Mouse (Mus musculus): ENCODE measurements around the gene Gstp3. TPM values are rescaled to one million over a fixed set of nuclear protein-coding genes. Genes with fewer than 3 reads are reported as not detected.
"Not testable (repeated sequence)": the region's sequence is repeated elsewhere in the genome, so short reads cannot be mapped to it uniquely, and the experiment has no call there.

Gene Gstp3
- total RNA-seq, 2 experiments from 2014 or later: not detected

DNA sequence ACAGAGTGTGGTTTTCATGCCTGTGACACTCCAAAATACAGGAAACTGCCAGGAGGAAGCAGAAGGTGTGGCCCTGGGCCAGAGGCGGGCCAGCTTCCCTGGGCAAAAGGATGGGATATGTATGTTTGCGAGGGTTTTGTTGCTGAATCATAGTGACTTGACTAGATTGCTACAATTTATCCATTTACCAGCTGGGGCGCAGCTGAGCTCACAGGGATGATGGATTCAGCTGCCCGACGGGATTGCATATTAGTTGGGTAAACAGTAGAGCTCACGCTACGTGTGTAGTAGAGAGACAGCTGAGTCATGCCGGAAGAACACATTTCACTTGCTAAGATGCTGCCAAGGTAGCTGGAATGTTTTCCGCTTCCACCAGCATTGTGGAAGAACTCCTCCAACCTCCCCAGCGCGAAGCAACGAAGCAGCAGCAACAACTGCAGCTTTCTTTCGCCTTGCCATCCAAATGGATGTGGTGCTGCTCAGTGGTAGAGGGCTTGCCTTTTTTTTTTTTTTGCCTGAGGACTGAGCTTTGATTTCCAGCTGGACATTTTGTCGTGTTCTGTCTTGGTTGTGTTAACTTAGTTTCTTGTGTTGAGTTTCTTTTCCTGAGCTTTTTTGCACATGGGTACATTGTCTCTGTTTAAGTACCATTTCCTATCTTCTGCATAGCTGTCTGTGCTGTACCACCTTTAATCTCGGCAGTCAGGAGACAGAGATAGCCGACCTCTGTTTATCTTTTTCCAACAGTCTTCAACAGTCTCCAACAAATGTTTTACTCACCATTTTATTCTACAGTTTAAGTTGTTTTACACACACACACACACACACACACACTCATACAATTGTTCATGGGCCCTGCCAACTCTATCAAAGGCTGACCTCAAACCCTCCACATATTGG lies 13.2 kb downstream of the Gstp3 start, which contains the start of gene Gstp2:
Gene Gstp2, minus strand, starts transcription at position 58 of the 900 bp plus-strand sequence.
- peak; percentile 74 for DNase-seq (ENCODE audit: low spot score)
- intact Hi-C loops (cut with DNase I): no loop called here

DNA sequence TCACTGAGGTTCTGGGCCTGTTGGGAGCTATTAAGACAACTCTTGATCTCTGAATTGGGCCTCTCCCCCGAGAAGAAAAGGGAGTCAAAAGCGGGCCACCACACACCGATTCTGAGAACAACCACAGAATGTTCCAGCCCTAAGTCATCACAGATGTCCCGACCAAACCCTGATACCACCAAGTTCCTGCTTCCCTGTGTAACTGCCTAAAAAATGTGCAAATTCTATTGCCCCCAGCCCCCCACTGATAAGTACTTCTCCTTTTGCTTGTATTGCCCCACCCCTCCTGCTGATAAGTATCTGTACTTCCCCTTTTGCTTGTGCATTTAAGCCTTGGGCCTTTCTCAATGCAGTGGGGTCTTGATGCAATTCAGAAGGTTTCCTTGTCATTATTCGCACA lies 15.3 kb downstream of the Gstp3 start:
- intact Hi-C loops (cut with DNase I): not testable (repeated sequence)

DNA sequence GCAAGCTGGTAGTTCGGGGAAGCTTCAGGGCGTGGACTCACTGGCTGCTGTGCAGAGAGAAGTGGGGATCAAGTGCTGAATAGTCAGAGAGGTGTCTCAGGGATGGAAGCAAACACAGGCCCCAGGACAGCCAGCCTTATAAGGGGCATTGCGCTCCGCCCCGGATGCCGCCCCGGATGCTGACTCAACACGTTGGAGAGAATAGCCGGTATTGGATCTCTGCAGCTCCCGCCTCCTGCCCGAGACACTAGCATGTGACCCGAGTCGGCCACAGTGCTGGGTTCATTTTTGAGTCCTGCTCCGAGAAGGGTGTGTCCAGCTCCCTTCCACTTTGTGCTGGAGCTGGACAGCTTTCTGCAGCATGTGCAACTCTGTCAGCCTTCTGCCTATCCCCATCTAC lies 17.2 kb downstream of the Gstp3 start:
- peak; percentile 35 for DNase-seq (ENCODE audit: low spot score)
- intact Hi-C loops (cut with DNase I): no loop called here

More for the DNA sequence above, 15.3 kb downstream of the Gstp3 start:
- not testable (repeated sequence) for DNase-seq (ENCODE audit: low spot score)

- intact Hi-C loops (cut with DNase I); DNase-seq (ENCODE audit: low spot score): not testable (repeated sequence)
These were observed 17.9 kb downstream of the Gstp3 start for GRCm38 (mm10) chr19:4041500-4041899.

- DNase-seq (ENCODE audit: low spot score); intact Hi-C loops (cut with DNase I): not testable (repeated sequence)
These were observed 18.4 kb downstream of the Gstp3 start for GRCm38 (mm10) chr19:4040941-4041340.

DNA sequence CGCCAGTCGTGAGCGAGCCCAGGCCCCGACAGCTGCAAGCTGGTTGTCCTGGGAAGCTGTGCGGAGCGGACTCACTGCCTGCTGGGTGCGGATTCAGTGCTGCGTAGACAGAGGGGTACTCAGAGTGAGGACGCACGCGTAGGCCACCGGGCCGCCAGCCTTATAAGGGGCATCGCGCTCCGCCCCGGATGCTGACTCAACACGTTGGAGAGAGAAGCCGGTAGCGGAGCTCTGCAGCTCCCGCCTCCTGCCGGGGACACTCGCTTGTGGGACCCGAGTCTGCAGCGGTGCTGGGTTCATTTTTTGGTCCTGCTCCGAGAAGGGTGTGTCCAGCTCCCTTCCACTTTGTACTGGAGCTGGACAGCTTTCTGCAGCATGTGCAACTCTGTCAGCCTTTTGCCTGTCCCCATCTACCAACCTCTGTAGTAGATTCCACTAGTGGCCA lies 21.6 kb downstream of the Gstp3 start, which contains the start of gene Gstp1:
Gene Gstp1, minus strand, starts transcription at position 198 of the 445 bp plus-strand sequence.
- peak; percentile 88 for DNase-seq (ENCODE audit: low spot score)
- intact Hi-C loops (cut with DNase I): no loop called here

GRCm38 (mm10) chr19:4037154-4037787 lies 22.1 kb downstream of the Gstp3 start:
- DNase-seq (ENCODE audit: low spot score); intact Hi-C loops (cut with DNase I): not testable (repeated sequence)

DNA sequence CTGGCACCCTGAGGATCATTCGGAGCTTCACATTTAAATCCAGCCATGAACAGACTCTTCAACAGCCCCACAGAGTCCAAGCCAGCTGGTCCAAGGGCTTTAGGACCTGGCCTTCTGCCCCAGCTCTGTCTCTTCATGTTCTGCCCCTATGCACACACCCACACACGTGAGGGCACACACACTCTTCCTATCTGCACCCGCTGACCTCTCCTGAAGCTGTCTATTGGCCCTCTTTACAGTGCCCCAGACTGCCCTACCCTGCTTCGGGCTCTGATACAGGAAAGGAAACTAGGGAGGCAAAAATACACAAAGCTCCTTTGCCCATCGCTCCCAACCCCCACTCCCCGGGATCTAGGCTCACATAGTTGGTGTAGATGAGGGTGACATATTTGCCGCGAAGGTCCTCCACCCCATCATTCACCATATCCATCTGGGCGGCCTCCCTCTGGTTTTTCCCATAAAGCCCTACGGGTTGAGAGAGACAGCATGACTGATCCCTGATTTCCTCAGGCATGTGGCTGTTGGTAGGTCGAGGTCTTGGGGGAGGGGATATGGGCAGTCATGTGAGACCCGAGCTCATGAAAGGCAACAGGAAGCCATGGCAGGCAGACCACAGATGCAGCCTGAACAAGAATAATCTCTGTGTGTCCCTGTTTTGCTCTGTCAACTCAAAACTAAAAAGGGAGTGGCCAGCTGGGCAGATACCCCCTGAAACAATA lies 22.9 kb downstream of the Gstp3 start:
- DNase-seq (ENCODE audit: low spot score): no peak
- intact Hi-C loops (cut with DNase I): no loop called here

DNA sequence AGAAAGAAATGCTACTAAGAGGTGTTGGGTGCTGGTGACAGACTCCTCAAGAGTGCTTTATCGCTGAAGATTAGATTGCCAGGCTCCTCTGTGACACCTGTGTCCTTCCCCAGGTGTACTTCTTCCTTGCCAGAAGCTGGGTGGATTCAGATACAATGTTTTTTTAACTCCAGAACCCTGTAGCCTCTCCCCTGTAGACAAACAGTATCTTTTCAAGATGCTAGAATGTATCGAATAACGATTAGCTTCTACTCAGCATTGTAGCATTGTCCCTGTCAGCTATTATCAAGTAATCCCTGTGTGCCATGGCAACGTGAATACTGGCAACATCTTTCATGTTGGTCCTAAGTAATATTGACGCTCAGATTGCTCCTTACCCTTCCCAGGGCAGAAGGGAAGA lies 25.6 kb downstream of the Gstp3 start:
- intact Hi-C loops (cut with DNase I): no loop called here
- DNase-seq (ENCODE audit: low spot score): no peak

- intact Hi-C loops (cut with DNase I): no loop called here
- no peak for DNase-seq (ENCODE audit: low spot score)
These were observed 26.1 kb downstream of the Gstp3 start for GRCm38 (mm10) chr19:4033298-4033697.

GRCm38 (mm10) chr19:4032668-4033067 lies 26.7 kb downstream of the Gstp3 start:
- DNase-seq (ENCODE audit: low spot score): no peak
- intact Hi-C loops (cut with DNase I): no loop called here

DNA sequence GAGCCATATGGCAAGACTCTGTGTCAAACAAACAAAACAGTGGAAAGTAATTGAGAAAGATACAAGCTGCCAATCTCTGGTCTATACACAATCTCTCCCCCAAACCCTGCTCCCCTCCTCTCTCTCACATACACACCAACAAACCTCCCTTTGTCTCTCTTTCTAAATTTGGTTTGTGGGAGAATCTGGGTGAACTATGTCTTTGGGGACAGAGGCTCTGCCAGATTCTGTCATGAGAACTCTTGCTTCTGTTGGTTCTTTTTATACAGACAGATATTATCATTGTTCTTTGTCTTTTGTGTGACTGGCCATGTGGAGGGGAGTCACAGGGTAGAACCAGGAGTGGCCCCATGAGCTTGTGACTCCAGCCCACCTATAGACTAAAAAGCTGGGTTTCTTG lies 31.8 kb downstream of the Gstp3 start:
- no peak for DNase-seq (ENCODE audit: low spot score)
- intact Hi-C loops (cut with DNase I): no loop called here

- DNase-seq (ENCODE audit: low spot score): no peak
- intact Hi-C loops (cut with DNase I): no loop called here
These were observed 36.2 kb downstream of the Gstp3 start for GRCm38 (mm10) chr19:4023185-4023584.

DNA sequence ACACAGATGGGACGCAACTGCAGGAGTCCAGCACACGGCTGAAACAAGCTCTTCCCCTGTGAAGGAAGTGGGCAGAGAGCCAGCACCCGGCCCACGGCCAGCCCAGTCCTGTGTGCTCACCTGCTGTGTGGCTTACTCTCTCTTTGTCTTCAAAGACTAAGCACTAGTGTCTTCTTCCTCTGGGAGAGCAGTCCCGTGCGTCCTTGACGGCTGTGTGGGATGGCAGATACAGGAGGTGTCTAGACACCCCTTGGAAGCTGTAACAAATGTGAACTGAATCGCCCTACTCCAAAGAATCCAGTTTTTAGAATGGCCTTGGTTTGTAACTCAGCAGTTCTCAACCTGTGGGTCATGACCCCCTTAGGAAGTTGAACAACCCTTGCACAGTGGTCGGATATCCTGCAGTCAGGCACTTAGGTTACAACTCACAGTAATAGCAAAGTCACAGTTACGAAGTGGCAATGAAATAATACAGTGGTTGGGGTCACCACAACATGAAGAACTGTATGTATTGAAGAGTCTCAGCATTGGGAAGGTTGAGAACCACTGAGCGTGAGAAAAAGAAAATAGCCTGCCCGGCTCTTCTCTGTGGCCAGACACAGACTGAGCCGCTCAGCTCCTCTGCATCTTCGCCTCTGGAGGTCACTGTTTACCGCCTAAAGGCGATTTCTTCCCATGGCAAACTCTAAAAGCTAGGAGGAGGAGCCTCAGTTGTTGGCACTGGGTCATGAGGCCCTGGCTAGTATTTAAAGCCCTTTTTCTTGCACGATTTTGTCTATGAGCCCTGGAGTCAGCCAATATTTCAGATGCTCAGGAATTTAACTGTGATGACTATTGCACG lies 40.4 kb downstream of the Gstp3 start:
- DNase-seq (ENCODE audit: low spot score): peak; percentile 71
- intact Hi-C loops (cut with DNase I): loop anchor here (1.0 to 5.0 kb wide), 2 partner anchors 29 to 208 kb away; no protein-coding TSS in a partner anchor

DNA sequence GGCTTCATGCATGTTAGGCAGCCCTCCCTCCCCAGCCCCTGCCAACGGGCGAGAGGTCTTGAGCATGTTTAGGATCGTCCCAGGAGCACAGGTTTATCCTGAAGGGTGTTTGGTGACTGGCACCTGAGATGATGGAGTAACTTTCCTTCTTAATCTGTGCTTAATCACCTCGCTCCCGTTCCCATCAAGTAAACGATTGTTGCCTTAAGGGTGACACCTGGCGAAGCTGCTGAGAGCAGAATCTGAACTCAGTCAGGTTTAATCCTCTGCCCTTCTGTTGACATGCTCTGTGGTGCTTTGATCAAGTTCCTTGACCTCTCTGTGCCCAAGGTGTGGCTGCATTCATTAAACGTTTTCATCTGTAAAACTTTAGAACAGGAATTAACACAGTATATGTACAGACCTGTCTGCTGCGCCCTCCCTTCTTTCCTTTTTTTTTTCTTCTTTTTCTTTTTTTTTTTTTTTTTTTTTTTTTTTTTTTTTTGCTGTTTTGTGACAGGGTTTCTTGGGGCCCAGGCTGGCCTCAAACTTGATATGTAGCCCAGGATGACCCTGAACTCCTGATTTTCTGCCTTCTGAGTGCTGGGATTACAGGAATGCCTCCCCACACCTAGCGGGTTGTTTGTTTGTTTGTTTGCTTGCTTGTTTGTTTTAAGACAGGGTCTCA lies 41.3 kb downstream of the Gstp3 start:
- DNase-seq (ENCODE audit: low spot score): no peak
- intact Hi-C loops (cut with DNase I): loop anchor here (5.0 kb wide), 1 partner anchor 209 kb away; no protein-coding TSS in a partner anchor

DNA sequence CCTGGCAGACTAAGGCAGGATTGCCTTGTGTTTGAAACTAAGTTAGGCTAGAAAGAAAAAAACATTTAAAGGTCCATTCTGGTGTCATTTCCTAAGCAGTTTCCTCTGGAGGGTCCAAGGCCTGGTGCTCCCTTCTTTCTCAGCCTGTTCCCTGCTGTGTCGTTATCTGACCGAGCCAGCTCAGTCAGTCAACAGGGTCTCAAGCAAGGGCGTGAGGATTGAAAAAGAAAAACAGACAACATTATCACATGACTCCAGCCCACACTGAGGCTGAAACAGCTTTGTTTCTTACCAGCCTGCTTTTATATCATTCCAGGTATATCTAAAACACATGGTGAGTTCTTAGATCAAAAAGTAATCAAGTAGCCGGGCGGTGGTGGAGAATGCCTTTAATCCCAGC lies 43.7 kb downstream of the Gstp3 start:
- DNase-seq (ENCODE audit: low spot score): no peak
- intact Hi-C loops (cut with DNase I): loop anchor here (5.0 kb wide), 1 partner anchor 212 kb away; no protein-coding TSS in a partner anchor

GRCm38 (mm10) chr19:4014802-4015201 lies 44.6 kb downstream of the Gstp3 start:
- intact Hi-C loops (cut with DNase I): loop anchor here (5.0 kb wide), 1 partner anchor 212 kb away; no protein-coding TSS in a partner anchor
- DNase-seq (ENCODE audit: low spot score): no peak

DNA sequence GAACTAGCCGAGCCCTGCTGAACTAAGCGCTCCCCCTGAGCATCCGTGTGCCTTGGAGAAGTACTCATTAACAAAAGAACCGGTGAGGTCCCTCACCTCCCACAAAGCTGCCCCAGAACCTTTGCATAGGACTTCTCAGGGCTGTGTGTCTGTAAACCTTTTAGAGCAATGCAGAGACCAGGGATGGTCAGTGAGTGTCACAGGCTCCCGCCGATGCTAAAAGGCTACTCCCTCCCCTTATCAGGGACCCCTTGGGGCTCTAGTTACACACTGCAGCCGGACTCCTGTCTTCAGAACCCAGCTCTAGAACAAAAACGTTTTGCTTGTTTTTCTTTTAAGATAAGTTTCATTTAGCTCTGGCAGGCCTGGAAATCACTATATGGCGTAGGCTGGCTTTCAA lies 46.3 kb downstream of the Gstp3 start:
- intact Hi-C loops (cut with DNase I): no loop called here
- DNase-seq (ENCODE audit: low spot score): no peak

Data from heart, postnatal 25 days (tissue).